In the genomic region with DNA sequence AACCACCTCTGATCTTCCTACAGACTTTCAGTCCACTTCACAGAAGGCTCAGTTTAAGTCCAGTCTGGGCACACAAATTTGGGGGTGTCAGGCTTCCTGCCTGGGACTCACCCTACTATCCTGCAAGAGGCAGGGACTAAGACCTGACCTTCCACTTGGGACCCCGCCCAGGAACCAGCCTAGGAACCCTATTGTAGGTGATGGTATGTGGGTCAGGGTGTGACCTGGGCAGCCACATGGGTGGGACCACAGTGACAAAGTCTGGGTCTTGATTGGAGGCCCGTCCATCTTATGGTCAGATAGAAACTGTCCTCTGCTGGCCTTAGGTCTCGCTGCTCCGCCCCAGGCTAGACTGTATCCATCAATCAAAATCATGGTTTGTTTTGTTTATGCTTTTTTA, we compare ENCODE assay signal across 11 mouse cellular contexts. TPM values are rescaled to one million over a fixed set of nuclear protein-coding genes. Genes with fewer than 3 reads are reported as not detected.
A peak's percentile ranks its signal among the peaks of the same experiment; 100 is the strongest.
DNase-seq lines count a peak whose midpoint lies in the region; ATAC-seq lines count a peak whose summit lies in the region.
"Had no signal": no experiment of that assay in that cellular context is flagged by ENCODE, and none has a peak within 500 bp of the region (broad histone marks: within the 10 kb centered on the region; RNA-seq: fewer than 3 reads in every experiment).

No protein-coding gene starts in this region.

- peaks cover 19% of the 10 kb centered on the region for H3K4me1 ChIP-seq in neural tube, embryonic 11.5 days (ENCODE audit: control insufficient read depth, insufficient read depth, low read length)
- peaks cover 29% of the 10 kb centered on the region for H3K4me1 ChIP-seq in forebrain, embryonic 14.5 days (ENCODE audit: control insufficient read depth, insufficient read depth, low read length)
- peaks cover 62% of the 10 kb centered on the region for H3K4me1 ChIP-seq in liver, embryonic 12.5 days
- peaks cover 35% of the 10 kb centered on the region for H3K4me1 ChIP-seq in neural tube, embryonic 14.5 days (ENCODE audit: control insufficient read depth, insufficient read depth, low read length)

- no peak overlapping the region for H3K4me3 ChIP-seq in neural tube, embryonic 11.5 days (ENCODE audit: low read depth, low read length)
- H3K4me3 ChIP-seq in forebrain, embryonic 14.5 days (ENCODE audit: low read depth, low read length): peak overlapping the region; percentile 67
- peak overlapping the region; percentile 70; the same call in 1 of the 2 replicates for H3K4me3 ChIP-seq in liver, embryonic 12.5 days
- H3K4me3 ChIP-seq in neural tube, embryonic 14.5 days (ENCODE audit: low read depth, low read length): peak overlapping the region; percentile 70; the same call in 1 of the 2 replicates

- no peaks in the 10 kb centered on the region for H3K9me3 ChIP-seq in neural tube, embryonic 11.5 days (ENCODE audit: control insufficient read depth, low read length)
- H3K9me3 ChIP-seq in forebrain, embryonic 14.5 days (replicated peaks; ENCODE audit: control insufficient read depth, low read length): no peaks in the 10 kb centered on the region
- no peaks in the 10 kb centered on the region for H3K9me3 ChIP-seq in liver, embryonic 12.5 days (replicated peaks)
- H3K9me3 ChIP-seq in neural tube, embryonic 14.5 days (ENCODE audit: control insufficient read depth, low read length): no peaks in the 10 kb centered on the region

- no peak overlapping the region for H3K9ac ChIP-seq in neural tube, embryonic 11.5 days (ENCODE audit: low read length)
- peak overlapping the region; percentile 84 for H3K9ac ChIP-seq in forebrain, embryonic 14.5 days (ENCODE audit: low read length)
- peak overlapping the region; percentile 77; the same call in 1 of the 2 replicates for H3K9ac ChIP-seq in liver, embryonic 12.5 days
- H3K9ac ChIP-seq in neural tube, embryonic 14.5 days (replicated peaks; ENCODE audit: low read depth, low read length): no peak overlapping the region

- 0 out of 2 replicates have a peak, but pooled peaks cover 3% of the 10 kb centered on the region for H3K27me3 ChIP-seq in neural tube, embryonic 11.5 days (ENCODE audit: control insufficient read depth, insufficient read depth, low read length)
- no peaks in the 10 kb centered on the region for H3K27me3 ChIP-seq in forebrain, embryonic 14.5 days (replicated peaks; ENCODE audit: control insufficient read depth, insufficient read depth, low read length)
- peaks cover 65% of the 10 kb centered on the region for H3K27me3 ChIP-seq in liver, embryonic 12.5 days (replicated peaks)
- H3K27me3 ChIP-seq in neural tube, embryonic 14.5 days (ENCODE audit: control insufficient read depth, insufficient read depth, low read length): no peaks in the 10 kb centered on the region

- whole genome bisulfite sequencing in neural tube, embryonic 11.5 days: 60% methylated on average over 4 of the region's 4 CpGs
- 68% methylated on average over 4 of the region's 4 CpGs for WGBS in forebrain, embryonic 14.5 days
- WGBS in liver, embryonic 12.5 days (ENCODE audit: insufficient replicate concordance): 62% methylated on average over 4 of the region's 4 CpGs
- WGBS in neural tube, embryonic 14.5 days: 55% methylated on average over 4 of the region's 4 CpGs

- H3K36me3 ChIP-seq in neural tube, embryonic 11.5 days (ENCODE audit: control insufficient read depth, insufficient read depth, low read length): no peaks in the 10 kb centered on the region
- no peaks in the 10 kb centered on the region for H3K36me3 ChIP-seq in forebrain, embryonic 14.5 days (ENCODE audit: control insufficient read depth, insufficient read depth, low read length)
- 0 out of 2 replicates have a peak, but pooled peaks cover 3% of the 10 kb centered on the region for H3K36me3 ChIP-seq in liver, embryonic 12.5 days
- H3K36me3 ChIP-seq in neural tube, embryonic 14.5 days (ENCODE audit: control insufficient read depth, insufficient read depth, low read length): no peaks in the 10 kb centered on the region

- no peak for DNase-seq in neural tube, embryonic 11.5 days (ENCODE audit: low spot score)
- no peak for DNase-seq in neural tube, embryonic 10.5 days (ENCODE audit: extremely low spot score, low spot score)
- no peak for DNase-seq in forebrain, embryonic 14.5 days (ENCODE audit: low spot score)
- DNase-seq in left cerebral cortex, adult 11 months (ENCODE audit: low spot score): no peak
- DNase-seq: adrenal gland, postnatal 10 days; heart, postnatal 36 days; kidney, postnatal 10 days had no signal

- peak overlapping the region; percentile 84; the same call in 1 of the 2 replicates for H3K4me2 ChIP-seq in neural tube, embryonic 11.5 days (ENCODE audit: low read depth)
- H3K4me2 ChIP-seq in forebrain, embryonic 14.5 days (ENCODE audit: low read length): peak overlapping the region; percentile 84
- H3K4me2 ChIP-seq in liver, embryonic 12.5 days: peak overlapping the region; percentile 97
- peak overlapping the region; percentile 74 for H3K4me2 ChIP-seq in neural tube, embryonic 14.5 days (ENCODE audit: low read depth, low read length)

- ATAC-seq in neural tube, embryonic 11.5 days (ENCODE audit: insufficient read depth, low FRiP score, low TSS enrichment): no peak
- ATAC-seq in forebrain, embryonic 14.5 days: no peak
- no peak for ATAC-seq in liver, embryonic 12.5 days
- no peak for ATAC-seq in neural tube, embryonic 14.5 days (ENCODE audit: low read depth)
- ATAC-seq in activated CD4-positive, CD25-positive, alpha-beta regulatory T cell, adult 4 months: no peak

- H3K27ac ChIP-seq in neural tube, embryonic 11.5 days (ENCODE audit: low read depth, low read length): no peak overlapping the region
- no peak overlapping the region for H3K27ac ChIP-seq in forebrain, embryonic 14.5 days (ENCODE audit: low read depth, low read length)
- peak overlapping the region; percentile 68; the same call in 1 of the 2 replicates for H3K27ac ChIP-seq in liver, embryonic 12.5 days
- no peak overlapping the region for H3K27ac ChIP-seq in neural tube, embryonic 14.5 days (ENCODE audit: low read depth, low read length)

RNA-seq across cellular contexts. Expression of gene Fcho1, which starts 1.1 kb away (rescaled TPM):
- 12.3 and 12.4 TPM in 2 replicates for polyA plus RNA-seq in neural tube, embryonic 11.5 days (2014; fragmentation: Nextera tagmentation; extraction: Ambion mirVana)
- polyA plus RNA-seq in forebrain, embryonic 14.5 days (2014; fragmentation: Nextera tagmentation; extraction: Ambion mirVana): 38.6 and 47.4 TPM in 2 replicates
- 19.5 and 20.6 TPM in 2 replicates for polyA plus RNA-seq in liver, embryonic 12.5 days (2016; fragmentation: Nextera tagmentation; extraction: Ambion mirVana)
- 49.1 and 62.7 TPM in 2 replicates for polyA plus RNA-seq in neural tube, embryonic 14.5 days (2014; fragmentation: Nextera tagmentation; extraction: Ambion mirVana)
- polyA plus RNA-seq in activated CD4-positive, CD25-positive, alpha-beta regulatory T cell, adult 4 months (2017; shearing (Covaris generic)): 10 to 100 TPM; 55.0 to 72.9 TPM

RNA-seq across cellular contexts. Expression of gene B3gnt3, which starts 22.8 kb away (rescaled TPM):
- 0.33 and 0.59 TPM in 2 replicates for polyA plus RNA-seq in neural tube, embryonic 11.5 days (2014; fragmentation: Nextera tagmentation; extraction: Ambion mirVana)
- 0.10 and 0.22 TPM in 2 replicates for polyA plus RNA-seq in forebrain, embryonic 14.5 days (2014; fragmentation: Nextera tagmentation; extraction: Ambion mirVana)
- 3.6 and 4.2 TPM in 2 replicates for polyA plus RNA-seq in liver, embryonic 12.5 days (2016; fragmentation: Nextera tagmentation; extraction: Ambion mirVana)
- polyA plus RNA-seq in neural tube, embryonic 14.5 days (2014; fragmentation: Nextera tagmentation; extraction: Ambion mirVana): 0.11 and 0.53 TPM in 2 replicates
- polyA plus RNA-seq in activated CD4-positive, CD25-positive, alpha-beta regulatory T cell, adult 4 months (2017; shearing (Covaris generic)): 1 to 10 TPM; 3.3 to 3.8 TPM

RNA-seq across cellular contexts. Expression of gene Insl3, which starts 35.4 kb away (rescaled TPM):
- polyA plus RNA-seq in neural tube, embryonic 11.5 days (2014; fragmentation: Nextera tagmentation; extraction: Ambion mirVana): not detected in 2 replicates
- polyA plus RNA-seq in forebrain, embryonic 14.5 days (2014; fragmentation: Nextera tagmentation; extraction: Ambion mirVana): 0.63 TPM in 1 of 2 replicates, not detected in the other
- polyA plus RNA-seq in liver, embryonic 12.5 days (2016; fragmentation: Nextera tagmentation; extraction: Ambion mirVana): 1.5 and 2.1 TPM in 2 replicates
- polyA plus RNA-seq in neural tube, embryonic 14.5 days (2014; fragmentation: Nextera tagmentation; extraction: Ambion mirVana): 0.55 and 1.0 TPM in 2 replicates
- 10 to 100 TPM; 16.4 to 23.9 TPM for polyA plus RNA-seq in activated CD4-positive, CD25-positive, alpha-beta regulatory T cell, adult 4 months (2017; shearing (Covaris generic))
- polyA plus RNA-seq: limb, embryonic 11.5 days had no signal

RNA-seq across cellular contexts. Expression of gene Jak3, which starts 48.3 kb away (rescaled TPM):
- 1.6 and 2.0 TPM in 2 replicates for polyA plus RNA-seq in neural tube, embryonic 11.5 days (2014; fragmentation: Nextera tagmentation; extraction: Ambion mirVana)
- 1.4 and 2.1 TPM in 2 replicates for polyA plus RNA-seq in forebrain, embryonic 14.5 days (2014; fragmentation: Nextera tagmentation; extraction: Ambion mirVana)
- 9.2 and 10.4 TPM in 2 replicates for polyA plus RNA-seq in liver, embryonic 12.5 days (2016; fragmentation: Nextera tagmentation; extraction: Ambion mirVana)
- 2.8 and 4.1 TPM in 2 replicates for polyA plus RNA-seq in neural tube, embryonic 14.5 days (2014; fragmentation: Nextera tagmentation; extraction: Ambion mirVana)
- polyA plus RNA-seq in activated CD4-positive, CD25-positive, alpha-beta regulatory T cell, adult 4 months (2017; shearing (Covaris generic)): 10 to 100 TPM; 18.6 to 41.7 TPM

RNA-seq across cellular contexts. Expression of gene Unc13a, which starts 52.8 kb away (rescaled TPM):
- polyA plus RNA-seq in neural tube, embryonic 11.5 days (2014; fragmentation: Nextera tagmentation; extraction: Ambion mirVana): 6.5 and 7.7 TPM in 2 replicates
- 13.9 and 16.7 TPM in 2 replicates for polyA plus RNA-seq in forebrain, embryonic 14.5 days (2014; fragmentation: Nextera tagmentation; extraction: Ambion mirVana)
- 0.22 and 0.31 TPM in 2 replicates for polyA plus RNA-seq in liver, embryonic 12.5 days (2016; fragmentation: Nextera tagmentation; extraction: Ambion mirVana)
- polyA plus RNA-seq in neural tube, embryonic 14.5 days (2014; fragmentation: Nextera tagmentation; extraction: Ambion mirVana): 17.8 and 20.6 TPM in 2 replicates
- polyA plus RNA-seq in activated CD4-positive, CD25-positive, alpha-beta regulatory T cell, adult 4 months (2017; shearing (Covaris generic)): under 1 TPM; 0.37 to 0.93 TPM

Comparison
In these comparisons a context has a peak if more than half of its experiments do, and no peak if none do; other contexts are left out.
1. H3K9ac ChIP-seq: peak in forebrain, embryonic 14.5 days (single experiment) and liver, embryonic 12.5 days (single experiment); none in neural tube, embryonic 11.5 days (single experiment) and neural tube, embryonic 14.5 days (single experiment).
2. Peak in every context shown above with its lines, with median percentiles within 50 percentile points of each other: H3K4me2 ChIP-seq.